Mouse (Mus musculus) ovary, postnatal 36 days (tissue): ENCODE data around the gene Slc9a3r1.

Experiments used
- DNase-seq: peaks from one replicate; pipeline ENCODE4 v3.0.0; 2022; ENCODE audit warnings: low spot score, mixed read lengths

Slc9a3r1 gene

GRCm38 (mm10) chr11:115192180-115192579 lies 29.0 kb downstream of the Slc9a3r1 start:
- DNase-seq: peak; percentile 38

DNA sequence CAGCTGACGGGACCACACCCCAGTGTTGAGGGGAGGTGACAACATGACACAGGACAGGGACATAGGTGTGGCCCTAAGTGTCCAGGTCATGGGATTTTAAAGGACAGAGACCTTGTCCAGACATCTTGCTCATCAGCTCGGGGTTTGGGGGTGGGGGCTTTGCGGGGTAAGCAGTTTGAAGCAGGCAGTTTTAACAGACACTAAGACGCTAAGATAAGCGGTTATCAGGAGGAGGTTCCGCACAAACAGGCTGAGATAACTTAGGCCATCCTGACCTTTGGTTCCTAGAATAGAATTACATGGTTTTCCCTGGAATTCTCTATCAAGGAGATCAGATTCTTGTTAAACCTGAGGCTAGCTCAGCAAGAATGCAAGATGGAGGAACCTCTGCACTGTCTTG lies 31.6 kb downstream of the Slc9a3r1 start:
- no peak for DNase-seq

DNA sequence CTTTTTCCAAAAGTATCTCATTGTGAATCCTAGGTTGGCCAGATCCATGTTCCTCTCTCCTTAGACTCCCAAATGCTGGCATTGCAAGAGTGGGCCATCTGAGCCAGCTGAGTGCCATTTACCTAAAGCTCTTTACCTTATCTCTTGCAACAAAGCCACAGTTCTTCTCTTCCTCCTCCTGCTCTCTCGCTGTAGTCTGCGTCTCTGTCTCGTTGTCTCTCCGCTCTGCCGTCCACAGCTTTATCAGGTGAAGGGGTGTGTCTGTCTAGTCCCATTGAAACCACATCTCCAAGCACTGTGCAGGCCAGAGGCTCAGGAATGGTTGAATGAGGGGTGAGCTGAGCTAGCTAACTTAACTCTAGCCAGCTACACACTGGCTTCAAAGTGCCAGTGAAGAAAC lies 32.8 kb downstream of the Slc9a3r1 start:
- DNase-seq: no peak

GRCm38 (mm10) chr11:115197558-115197957 lies 34.4 kb downstream of the Slc9a3r1 start:
- no peak for DNase-seq

GRCm38 (mm10) chr11:115198932-115199384 lies 35.8 kb downstream of the Slc9a3r1 start:
- DNase-seq: no peak

GRCm38 (mm10) chr11:115200520-115200919 lies 37.4 kb downstream of the Slc9a3r1 start:
- DNase-seq: no peak

- DNase-seq: peak; percentile 80
These were observed 39.2 kb downstream of the Slc9a3r1 start for GRCm38 (mm10) chr11:115202316-115202715.

DNA sequence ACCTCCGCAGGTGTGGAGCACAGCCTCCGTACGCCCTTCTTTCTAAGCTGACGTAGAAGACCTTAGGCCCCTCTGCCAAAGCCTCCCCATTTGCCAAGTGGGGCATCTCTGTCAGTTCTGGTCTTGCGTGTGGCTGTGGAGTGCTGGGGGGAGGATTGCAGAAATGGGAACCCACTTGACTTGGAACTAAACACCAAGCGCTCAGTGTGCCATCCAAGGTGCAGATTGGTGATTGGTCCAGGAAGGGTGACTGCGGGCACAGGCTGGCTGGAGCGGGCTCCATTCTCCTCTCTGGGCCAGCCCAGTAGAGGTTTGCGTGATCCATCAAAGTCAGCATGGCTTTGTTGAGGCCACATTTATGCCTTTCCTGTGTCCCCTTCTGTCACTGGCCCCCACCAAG lies 39.6 kb downstream of the Slc9a3r1 start:
- DNase-seq: no peak

- no peak for DNase-seq
These were observed 45.0 kb downstream of the Slc9a3r1 start for GRCm38 (mm10) chr11:115208126-115208525.

DNA sequence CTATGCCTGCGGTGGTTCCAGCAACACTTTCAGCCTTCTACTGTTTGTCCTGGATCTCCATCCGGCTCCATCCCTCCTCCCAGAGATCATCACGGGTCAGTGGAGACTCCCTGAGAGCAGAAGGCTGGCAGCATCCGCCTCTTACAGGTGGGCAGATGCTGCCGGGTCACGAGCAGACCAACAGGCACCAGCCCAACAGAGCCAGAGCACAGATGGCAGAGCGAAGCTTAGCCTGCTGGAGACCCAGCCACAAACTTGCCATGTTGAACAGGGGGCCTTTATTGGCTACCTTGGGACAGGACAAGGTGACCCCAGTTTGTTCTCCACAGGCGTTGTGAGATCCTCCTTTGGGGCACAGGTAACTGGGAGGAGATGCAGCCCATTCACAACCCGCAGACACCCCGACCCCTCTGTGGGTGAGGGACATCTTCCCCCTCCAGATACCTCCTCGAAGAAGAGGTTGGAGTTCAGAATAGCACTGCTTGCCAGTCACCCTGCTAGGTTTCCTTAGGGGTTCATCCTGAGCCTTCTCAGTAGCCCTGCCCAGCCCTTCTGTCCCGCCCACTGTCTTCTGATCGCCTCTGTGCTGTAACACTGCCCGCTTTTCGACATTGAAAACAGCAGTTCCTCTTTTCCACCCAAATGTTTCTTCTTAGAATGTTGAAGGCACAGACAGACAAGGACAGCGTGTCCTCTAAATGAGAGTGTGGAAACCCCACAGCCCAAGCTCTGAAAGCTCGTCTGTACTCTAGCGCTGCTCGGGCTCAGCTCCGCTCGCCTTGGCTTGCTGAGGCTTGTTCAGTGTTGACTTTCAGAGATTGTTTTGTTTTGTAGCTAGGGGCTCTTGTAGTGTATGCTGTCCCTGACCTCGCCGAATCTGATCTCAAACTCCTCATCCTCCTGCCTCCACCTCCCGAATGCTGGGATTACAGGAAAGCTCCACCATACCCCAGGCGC lies 45.9 kb downstream of the Slc9a3r1 start:
- DNase-seq: no peak

DNA sequence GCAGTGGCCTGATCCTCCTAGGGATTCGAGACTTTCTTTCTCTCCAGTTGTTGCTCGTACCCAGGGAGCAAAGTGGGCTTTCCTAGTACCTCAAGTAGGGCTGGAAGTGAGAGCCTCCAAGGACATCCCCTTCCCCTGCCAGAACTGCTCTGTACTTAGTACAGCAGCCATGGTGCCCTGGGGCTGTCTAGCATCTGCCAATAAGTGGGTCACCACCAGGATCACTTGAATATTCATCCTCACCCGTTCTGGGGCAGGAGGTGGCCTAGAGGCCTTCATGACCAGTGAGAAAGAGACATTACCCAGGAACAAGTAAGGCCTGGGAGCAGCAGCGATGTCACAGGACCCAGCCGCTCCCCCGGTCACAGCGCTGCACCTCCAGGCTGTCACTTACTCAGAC lies 46.8 kb downstream of the Slc9a3r1 start:
- DNase-seq: no peak

DNA sequence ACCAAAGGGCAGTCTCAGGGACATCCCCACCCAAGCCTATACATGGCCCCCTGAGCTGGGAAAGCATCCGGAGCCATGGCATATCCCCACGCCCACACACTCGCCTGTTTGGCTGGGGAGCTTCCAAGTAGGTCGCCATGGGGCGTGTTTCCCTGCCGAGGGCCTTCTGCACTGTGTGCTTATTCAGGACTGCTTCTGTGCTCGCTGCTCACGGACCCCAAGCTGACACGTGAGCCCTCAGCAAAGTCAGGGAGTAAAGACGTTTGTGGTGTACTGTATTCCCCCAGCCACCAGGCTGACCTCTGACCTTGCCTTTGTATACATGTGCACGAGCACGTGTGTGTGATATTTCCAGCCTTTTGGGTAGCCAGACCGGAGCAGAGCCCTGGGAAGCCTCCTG lies 49.0 kb downstream of the Slc9a3r1 start:
- DNase-seq: no peak

DNA sequence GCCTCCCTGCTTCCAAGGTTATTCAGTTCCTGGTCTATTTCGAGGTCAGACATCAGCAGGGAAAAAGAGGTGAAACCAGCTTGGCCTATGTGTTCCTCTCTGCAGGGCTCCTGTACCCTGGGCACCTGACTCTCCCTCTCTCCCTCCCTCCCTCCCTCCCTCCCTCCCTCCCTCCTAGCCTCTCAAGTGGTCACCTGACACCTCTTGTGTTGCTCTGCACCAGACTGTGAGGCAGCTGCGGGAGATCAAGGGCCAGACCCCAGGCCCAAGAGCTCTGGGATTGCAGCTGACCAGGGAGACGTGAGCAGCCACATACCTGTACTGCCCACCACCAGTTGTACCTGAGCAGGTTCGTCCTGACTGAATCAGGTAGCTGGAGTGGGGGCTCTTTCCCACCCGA lies 52.0 kb downstream of the Slc9a3r1 start:
- DNase-seq: no peak

GRCm38 (mm10) chr11:115217439-115218410 lies 54.6 kb downstream of the Slc9a3r1 start:
- DNase-seq: no peak

- DNase-seq: no peak
These were observed 56.1 kb downstream of the Slc9a3r1 start for GRCm38 (mm10) chr11:115219263-115219662.

DNA sequence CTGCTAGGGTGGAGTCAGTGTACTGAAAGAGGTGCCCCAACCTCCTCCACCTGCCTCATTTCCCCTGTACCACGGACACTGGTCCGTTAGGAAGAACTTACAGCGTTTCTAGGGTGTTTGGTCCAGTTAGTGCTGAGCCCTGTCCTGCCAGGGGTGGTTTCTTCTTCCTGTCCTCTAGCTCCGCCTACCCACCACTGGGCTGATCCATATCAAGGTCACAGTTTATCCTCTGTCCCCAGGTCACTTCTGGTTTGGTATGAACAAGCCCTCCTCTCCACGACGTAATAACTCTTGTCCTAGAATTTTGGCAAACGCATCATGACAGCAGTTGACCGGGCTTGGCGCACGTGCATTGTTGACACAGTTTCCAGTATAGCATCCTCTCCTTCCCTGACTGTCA lies 56.5 kb downstream of the Slc9a3r1 start:
- no peak for DNase-seq

DNA sequence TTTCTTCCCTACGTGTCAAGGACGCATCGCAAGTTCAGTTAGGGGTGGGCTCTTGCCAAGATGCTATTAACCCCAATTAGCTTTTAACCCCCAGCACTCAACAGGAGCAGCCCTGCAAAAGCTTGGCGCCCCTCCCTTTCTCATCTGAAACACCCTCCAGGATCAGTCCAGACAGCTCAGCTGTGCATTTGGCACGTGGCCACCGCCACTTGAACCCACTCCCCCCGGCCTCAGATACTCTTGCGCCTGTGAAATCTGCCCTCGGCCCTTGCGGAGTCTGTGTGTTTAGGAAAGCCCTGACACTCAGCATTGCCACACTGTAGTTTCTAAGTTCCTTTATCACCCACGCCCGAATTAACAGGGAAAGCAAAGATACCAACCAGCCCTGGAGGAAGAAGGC lies 58.9 kb downstream of the Slc9a3r1 start:
- DNase-seq: no peak

GRCm38 (mm10) chr11:115222570-115222969 lies 59.4 kb downstream of the Slc9a3r1 start:
- no peak for DNase-seq

- no peak for DNase-seq
These were observed 60.3 kb downstream of the Slc9a3r1 start for GRCm38 (mm10) chr11:115223451-115223850.

DNA sequence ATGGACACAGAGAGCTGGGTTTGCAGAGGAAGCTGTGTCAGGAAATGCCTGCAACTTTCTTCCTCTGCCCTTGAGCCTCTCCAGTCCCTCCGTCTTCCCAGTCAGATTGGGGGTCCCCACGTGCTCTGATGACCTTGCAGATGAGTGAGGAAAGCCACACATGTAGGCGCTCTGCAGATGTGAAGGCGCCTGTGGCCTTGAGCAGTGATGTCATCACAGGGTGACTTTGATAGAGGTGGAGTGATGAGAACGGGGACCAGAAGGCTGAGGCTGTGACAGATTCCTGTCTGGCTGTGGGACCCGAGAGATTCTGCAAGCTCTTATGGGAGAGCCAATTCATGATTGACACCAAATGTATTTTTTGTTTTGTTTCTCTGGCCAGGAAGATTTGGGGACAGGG lies 60.7 kb downstream of the Slc9a3r1 start:
- DNase-seq: no peak

GRCm38 (mm10) chr11:115224889-115225288 lies 61.7 kb downstream of the Slc9a3r1 start:
- DNase-seq: peak; percentile 63

GRCm38 (mm10) chr11:115225301-115225700 lies 62.2 kb downstream of the Slc9a3r1 start:
- DNase-seq: no peak
